Mouse (Mus musculus) cerebellum, postnatal 4 days (tissue): ENCODE data around the gene Il1f10.

Experiments used
- DNase-seq, 2 experiments: peaks; one replicate each; pipeline ENCODE4 v3.0.0; 2022; ENCODE audit warnings: low spot score in 2 of 2, mixed read lengths in 1 of 2

The Il1f10 gene

DNA sequence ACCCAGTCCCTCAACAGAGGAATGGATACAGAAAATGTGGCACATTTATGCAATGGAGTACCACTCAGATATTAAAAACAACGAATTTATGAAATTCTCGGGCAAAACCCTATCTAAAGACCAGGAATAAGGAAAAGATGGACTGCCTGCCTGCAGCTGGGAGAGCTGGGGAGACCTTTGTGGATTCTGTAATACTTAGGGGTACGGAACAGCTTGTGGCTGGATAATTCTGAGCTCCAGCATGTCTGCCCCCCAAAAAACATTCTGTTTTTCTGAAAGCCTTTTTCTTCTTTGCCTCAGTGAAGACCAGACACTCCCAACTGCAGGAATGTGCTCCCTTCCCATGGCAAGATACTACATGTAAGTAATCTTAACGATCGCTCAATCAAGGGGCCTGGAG lies at the start of gene Il1f10:
TSS of gene Il1f10 (plus strand) at position 301 of the 400 bp plus-strand sequence.
- DNase-seq, result no peak

DNA sequence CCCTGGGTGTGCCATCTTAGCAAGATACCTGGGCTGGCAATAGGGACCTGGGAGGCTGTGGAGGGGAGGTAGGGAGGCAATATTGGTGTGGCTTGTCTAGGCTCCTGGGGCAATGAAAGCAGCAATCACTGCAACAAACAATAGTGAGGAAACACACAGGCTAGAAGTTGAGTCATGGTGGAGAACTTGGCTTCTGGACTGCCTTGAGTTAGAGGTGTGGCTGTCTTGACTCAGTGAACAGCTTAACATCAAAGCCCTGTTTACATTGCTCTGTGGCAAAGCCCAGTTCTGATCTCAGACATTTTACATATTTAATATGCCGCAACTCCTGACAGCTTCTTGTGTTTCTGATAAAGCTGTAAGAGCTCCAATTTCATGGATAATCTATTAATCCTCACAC lies 23.5 kb upstream of the Il1f10 start:
- no peak for DNase-seq

DNA sequence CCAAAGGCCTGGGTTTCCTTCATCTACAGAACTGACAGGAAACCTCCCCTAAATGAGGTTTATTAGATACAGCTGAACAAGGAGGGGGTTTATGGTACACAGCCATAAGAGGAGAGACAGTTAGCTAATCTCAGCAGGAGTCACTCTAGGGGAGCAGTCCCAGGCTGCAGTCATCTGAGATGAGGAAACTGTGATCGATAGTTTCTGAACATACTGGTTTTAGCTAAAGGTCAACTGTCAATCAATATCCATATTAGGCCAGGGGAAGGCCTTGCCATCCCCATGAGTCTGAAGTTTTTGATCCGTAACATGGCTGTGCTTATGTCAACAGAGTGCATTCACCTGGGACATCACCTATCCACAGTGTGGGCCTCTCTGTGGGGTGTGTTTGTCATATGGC lies 17.4 kb upstream of the Il1f10 start:
- DNase-seq, result no peak

DNA sequence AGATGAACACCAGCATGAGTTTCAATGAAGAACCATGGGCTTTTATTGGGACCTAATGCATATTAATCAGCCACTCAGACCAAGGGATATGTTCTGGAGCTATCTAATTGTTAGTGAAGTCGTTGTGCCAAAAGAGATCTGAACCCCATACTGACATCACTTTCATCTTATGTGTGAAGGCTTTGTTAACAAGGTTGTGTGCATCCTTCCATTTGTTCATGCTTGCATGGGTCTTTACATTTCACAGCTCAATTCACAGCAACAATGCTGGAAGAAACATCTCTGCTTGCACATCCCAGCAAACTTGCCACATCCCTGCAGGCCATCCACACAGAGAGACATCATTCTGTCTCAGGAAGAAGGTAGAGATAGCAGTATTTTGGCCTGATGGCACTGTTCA lies 15.8 kb upstream of the Il1f10 start:
- DNase-seq, result no peak

DNA sequence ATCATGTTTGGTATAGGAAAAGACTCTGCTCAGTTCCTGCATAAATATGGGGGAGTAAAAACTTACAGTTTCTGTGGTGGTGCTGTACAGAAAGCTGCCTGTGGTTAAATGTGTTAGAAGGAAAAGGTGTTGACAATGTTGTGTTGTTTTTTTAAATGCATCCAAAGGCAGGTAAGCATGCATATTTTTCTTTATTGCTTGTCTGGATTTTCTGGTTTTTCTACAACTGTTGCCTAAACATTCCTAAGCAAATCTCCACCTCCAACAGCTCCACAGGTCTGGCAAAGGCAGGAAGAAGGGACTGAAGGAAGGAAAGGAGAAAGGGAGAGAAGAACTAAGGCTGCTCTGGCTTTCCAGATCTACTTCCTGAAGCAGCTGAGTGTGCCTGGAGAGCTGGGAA lies 14.3 kb upstream of the Il1f10 start, which contains the start of gene Il1f5:
TSS of gene Il1f5 (plus strand) at position 301 of the 400 bp plus-strand sequence.
- no peak for DNase-seq

DNA sequence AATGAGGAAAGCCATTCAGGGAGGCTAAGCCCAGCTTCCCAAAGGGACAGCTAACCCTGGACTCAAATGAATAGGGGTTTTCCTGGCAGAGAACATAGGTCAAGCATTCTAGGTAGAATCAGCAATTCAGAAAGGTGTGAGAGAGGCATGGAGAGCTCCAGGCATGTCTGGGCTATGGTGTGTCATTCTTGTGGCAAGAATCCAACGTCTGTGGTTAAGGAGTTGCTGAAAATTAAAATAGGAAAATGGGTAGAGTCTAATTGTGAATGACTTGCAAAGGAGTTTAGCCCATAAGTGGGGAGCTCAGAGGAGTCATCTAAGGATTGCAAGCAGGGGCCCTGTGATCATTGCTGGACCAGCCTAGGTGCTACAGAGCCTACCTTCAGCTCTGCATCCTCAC lies 3.6 kb downstream of the Il1f10 start:
- no peak for DNase-seq

DNA sequence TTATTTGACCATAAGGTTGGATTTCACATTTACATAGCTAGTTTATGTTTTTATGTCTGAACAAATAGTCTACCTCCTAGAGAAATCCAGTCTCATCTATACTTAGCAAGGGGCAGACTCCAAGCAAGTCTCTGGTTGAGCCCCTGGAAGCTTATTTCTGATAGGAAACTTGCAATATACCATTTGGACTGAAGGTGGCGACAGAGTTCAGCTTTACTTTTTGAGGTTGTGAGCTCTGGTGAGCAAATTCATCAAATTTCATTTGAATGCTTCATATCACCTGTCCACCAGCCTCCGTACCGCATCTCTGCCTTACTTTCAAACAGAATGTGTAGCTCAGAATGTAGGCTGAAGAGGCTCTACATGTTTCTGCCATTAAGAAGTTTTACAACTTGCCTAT lies 5.8 kb downstream of the Il1f10 start:
- DNase-seq, result peak in 1 of 2 experiments; percentile 57

DNA sequence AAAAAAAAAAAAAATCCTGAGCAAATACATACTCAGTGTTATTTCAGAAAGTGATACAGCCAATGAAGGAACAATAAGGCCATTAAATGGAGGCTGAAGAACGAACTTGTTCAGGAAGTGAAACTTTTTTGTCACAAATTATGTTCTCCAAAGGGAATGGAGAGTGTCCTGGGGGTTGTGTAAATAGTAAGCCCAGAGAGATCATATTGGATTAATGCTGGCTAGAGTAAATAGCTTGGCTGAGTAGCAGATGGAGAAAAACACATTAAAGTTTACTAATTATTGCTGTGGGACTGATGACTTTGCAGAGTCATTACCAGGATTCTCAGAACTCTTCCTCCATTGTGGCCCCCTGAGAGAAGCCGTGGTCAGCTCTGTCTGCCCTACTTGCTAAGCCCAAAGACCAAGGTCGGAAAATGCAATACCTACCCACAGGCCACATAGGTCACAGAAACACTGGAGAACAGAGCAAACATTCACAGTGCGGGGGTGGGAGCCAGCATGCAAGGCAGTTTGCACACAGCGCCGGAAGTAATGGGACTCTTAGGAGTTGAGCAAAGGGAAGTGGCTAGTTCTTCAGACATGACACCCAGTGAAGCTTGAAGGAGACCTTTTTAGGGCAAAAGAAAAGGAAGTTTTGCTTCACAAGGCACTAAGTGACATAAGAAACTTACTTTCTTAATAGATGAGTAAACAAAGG lies 20.5 kb downstream of the Il1f10 start:
- no peak for DNase-seq

DNA sequence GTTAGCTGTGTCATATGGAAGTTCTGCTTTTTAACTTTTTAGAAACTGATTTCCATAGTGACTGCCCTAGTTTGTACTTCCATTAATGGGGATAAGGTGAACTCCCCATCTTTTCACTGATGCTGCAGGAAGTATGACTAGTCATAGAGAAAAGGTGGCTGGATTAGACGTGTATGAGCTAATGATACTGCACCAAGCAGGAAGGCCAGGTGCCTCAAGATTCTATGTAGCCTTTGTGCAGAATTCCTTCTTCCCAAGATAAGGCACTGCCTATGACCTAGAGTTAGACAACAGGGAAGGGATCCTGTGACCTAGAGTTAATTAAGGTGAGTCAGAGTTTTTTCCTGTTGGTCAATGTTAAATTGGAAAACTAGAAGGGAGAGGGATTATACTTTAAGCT lies 25.9 kb downstream of the Il1f10 start:
- DNase-seq, result no peak

DNA sequence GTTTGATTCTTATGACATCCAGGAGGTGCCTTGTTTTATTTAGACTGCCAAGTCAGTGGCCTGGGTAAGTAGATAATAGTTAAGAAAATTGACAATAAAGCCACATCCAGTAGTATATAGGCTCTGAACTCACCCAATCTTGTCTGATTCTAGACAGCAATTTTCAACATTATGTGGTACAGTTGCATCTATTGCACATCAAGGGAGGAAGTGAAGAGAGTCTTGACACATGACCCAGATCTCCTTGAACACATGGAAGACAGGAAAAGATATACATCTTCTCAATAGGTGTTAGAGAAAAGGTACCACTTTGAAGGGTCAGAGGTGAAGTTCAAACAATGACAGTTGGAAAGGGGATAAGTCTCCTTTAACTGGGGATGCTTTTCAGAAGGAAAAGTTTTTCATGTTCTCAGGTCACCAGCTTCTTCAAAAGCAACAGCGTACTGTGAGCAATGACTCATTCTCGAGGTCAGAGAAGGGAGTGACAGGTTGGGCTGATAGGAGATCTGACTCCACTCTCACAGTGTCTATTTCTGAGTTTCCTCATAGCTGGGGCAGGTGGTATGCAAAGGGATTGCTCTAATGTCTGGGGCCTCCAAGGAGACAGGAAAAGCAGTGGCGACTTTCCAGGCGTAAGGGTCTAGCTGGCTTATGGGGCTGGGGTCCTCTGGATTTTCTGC lies 27.1 kb downstream of the Il1f10 start:
- DNase-seq, result no peak

DNA sequence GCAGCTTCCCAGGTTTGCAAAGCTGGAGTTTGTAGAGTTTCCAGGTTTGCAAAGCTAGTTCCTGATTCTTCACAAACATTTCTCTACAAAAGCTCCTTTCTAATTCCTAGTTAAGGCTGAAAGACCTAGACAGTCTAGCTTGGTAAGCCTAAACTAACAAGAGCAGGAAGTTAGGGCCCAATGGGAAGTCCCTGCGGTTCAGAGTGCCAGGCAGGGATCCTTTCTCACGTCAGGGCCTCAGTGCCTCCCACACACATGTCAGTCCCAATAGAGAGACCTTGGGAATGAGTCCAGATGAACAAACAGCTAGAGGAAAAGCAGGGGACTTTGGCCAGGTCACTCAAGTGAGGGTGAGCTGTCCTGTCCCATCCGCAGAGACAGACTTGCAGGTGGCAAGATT lies 44.3 kb downstream of the Il1f10 start:
- DNase-seq, result no peak

DNA sequence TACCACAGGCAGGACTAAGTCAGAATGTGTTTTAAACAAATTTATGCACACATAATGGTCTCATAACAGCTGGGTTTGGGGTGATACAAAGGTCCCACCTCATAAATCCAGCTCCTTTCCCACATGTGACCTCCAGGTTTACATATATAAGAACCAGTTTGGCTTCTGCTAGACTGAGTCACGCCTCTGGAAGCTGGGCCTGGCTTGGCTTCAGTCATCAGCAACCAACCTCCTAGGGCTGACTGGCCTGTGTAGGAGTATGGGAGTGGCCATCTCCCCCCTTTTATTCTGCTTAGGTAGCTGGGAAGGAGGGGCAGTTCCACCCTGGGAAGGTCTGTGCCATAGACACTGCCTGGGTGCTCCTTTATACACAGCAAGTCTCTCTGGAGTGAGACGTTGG lies 45.5 kb downstream of the Il1f10 start, which contains the start of gene Il1rn:
TSS of gene Il1rn (plus strand) at position 309 of the 400 bp plus-strand sequence.
- no peak for DNase-seq

DNA sequence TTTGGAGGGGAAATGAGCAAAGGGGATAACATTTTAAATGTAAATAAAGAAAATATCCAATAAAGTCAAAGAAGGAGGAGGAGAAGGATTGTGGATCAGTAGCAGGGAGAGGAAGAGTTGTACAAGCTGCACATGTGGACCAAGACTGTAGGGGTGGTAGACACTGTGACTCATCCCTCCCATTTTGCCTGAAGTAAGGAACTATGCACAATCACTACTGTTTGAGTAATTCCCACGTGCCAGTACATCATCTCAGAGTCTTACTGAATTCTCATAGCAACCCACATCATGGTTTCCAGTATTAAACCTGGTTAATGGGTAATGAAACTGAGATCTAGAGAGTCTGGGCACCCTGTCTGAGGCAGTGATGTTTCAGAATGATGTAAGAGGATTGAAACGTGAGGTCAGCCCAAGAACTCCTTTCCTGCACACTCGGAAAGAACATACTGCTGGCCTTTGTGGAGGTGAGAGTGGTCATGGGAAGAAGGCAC lies 50.4 kb downstream of the Il1f10 start:
- no peak for DNase-seq
